Mouse (Mus musculus) MEL (cell line): ENCODE data around the gene Zfp715. TPM values are rescaled to one million over a fixed set of nuclear protein-coding genes. Genes with fewer than 3 reads are reported as not detected.
"Not testable (repeated sequence)": the region's sequence is repeated elsewhere in the genome, so short reads cannot be mapped to it uniquely, and the experiment has no call there.

ENCODE experiments used
- DNase-seq: peaks from one replicate; pipeline ENCODE4 v3.0.0; 2011; ENCODE audit warnings: low read depth, low spot score
- H3K27ac ChIP-seq: 2 replicates; pipeline ENCODE4 v1.5.1; 2012; ENCODE audit warnings: low read depth, mild to moderate bottlenecking, control low read depth, low read length, moderate library complexity; ENCODE audit not compliant: control insufficient read depth
- H3K27me3 ChIP-seq, 2 experiments: fragments of 150-350 bp in 1 of 2; sonication (generic) in 1 of 2; 2 replicates each; pipeline ENCODE4 v1.6.1; 2012; ENCODE audit warnings: low read length in 2 of 2, mild to moderate bottlenecking in 2 of 2, improper control_type of control experiment in 1 of 2, moderate library complexity in 1 of 2; ENCODE audit not compliant: insufficient read depth in 2 of 2, control insufficient read depth in 1 of 2
- H3K36me3 ChIP-seq, 2 experiments: 2 replicates each; pipeline ENCODE4 v1.6.1; 2012 to 2014; ENCODE audit warnings: low read length in 2 of 2, improper control_type of control experiment in 1 of 2, inconsistent platforms in 1 of 2, mild to moderate bottlenecking in 1 of 2; ENCODE audit not compliant: insufficient read depth in 2 of 2, control insufficient read depth in 1 of 2
- H3K4me1 ChIP-seq, 2 experiments: fragments of 150-350 bp in 1 of 2; sonication (generic) in 1 of 2; 2 replicates each; pipeline ENCODE4 v1.6.1; 2012; ENCODE audit warnings: low read length in 2 of 2, improper control_type of control experiment in 1 of 2, mild to moderate bottlenecking in 1 of 2; ENCODE audit not compliant: insufficient read depth in 2 of 2, control insufficient read depth in 1 of 2
- H3K4me3 ChIP-seq, 2 experiments: fragments of 150-350 bp in 1 of 2; sonication (generic) in 1 of 2; 2 replicates each; pipeline ENCODE4 v1.5.1; 2012; ENCODE audit warnings: low read depth in 2 of 2, low read length in 2 of 2, mild to moderate bottlenecking in 2 of 2, moderate library complexity in 2 of 2, control low read depth in 1 of 2, improper control_type of control experiment in 1 of 2; ENCODE audit not compliant: control insufficient read depth in 1 of 2, insufficient read depth in 1 of 2
- H3K79me2 ChIP-seq: 2 replicates; pipeline ENCODE4 v1.6.1; 2012; ENCODE audit warnings: mild to moderate bottlenecking, low read length, moderate library complexity; ENCODE audit not compliant: control insufficient read depth, poor library complexity, insufficient read depth
- H3K9ac ChIP-seq: 2 replicates; pipeline ENCODE4 v1.6.1; 2012; ENCODE audit warnings: low read depth, mild to moderate bottlenecking, control low read depth, low read length, moderate library complexity; ENCODE audit not compliant: control insufficient read depth, poor library complexity, severe bottlenecking
- H3K9me3 ChIP-seq: fragments of 150-350 bp; sonication (generic); replicated peaks from 2 replicates; pipeline ENCODE4 v1.6.1; 2012; ENCODE audit warnings: mild to moderate bottlenecking, low read length, improper control_type of control experiment, moderate library complexity; ENCODE audit not compliant: insufficient read depth
- BHLHE40 ChIP-seq: IDR thresholded peaks from 2 replicates; pipeline ENCODE4 v1.6.1; 2012; ENCODE audit warnings: low read depth, mild to moderate bottlenecking, inconsistent platforms, low read length, improper control_type of control experiment, borderline replicate concordance
- CTCF ChIP-seq, 3 experiments: IDR thresholded peaks in 2 of 3; conservative IDR thresholded peaks in 1 of 3; 2 replicates each; pipeline ENCODE4 v1.5.1; 2011 to 2012; ENCODE audit warnings: low read length in 3 of 3, low read depth in 2 of 3, mild to moderate bottlenecking in 2 of 3, improper control_type of control experiment in 1 of 3, inconsistent platforms in 1 of 3, mixed read lengths in 1 of 3, moderate library complexity in 1 of 3; ENCODE audit not compliant: control insufficient read depth in 1 of 3, insufficient read depth in 1 of 3, poor library complexity in 1 of 3, severe bottlenecking in 1 of 3
- ELF1 ChIP-seq: IDR thresholded peaks from 2 replicates; pipeline ENCODE4 v1.6.1; 2014; ENCODE audit warnings: low read depth, mild to moderate bottlenecking, inconsistent platforms, low read length, improper control_type of control experiment, moderate library complexity
- EP300 ChIP-seq, 2 experiments: IDR thresholded peaks; 2 replicates each; pipeline ENCODE4 v1.6.1; 2011; ENCODE audit warnings: improper control_type of control experiment in 2 of 2, low read length in 2 of 2, low read depth in 1 of 2, mild to moderate bottlenecking in 1 of 2
- ETS1 ChIP-seq: IDR thresholded peaks from 2 replicates; pipeline ENCODE4 v1.6.1; 2012; ENCODE audit warnings: low read depth, mild to moderate bottlenecking, inconsistent platforms, low read length, improper control_type of control experiment, moderate library complexity
- HCFC1 ChIP-seq: IDR thresholded peaks from 2 replicates; pipeline ENCODE4 v1.6.1; 2012; ENCODE audit warnings: low read depth, mild to moderate bottlenecking, inconsistent platforms, low read length, improper control_type of control experiment, moderate library complexity
- MAX ChIP-seq: IDR thresholded peaks from 2 replicates; pipeline ENCODE4 v1.6.1; 2011; ENCODE audit warnings: low read length, improper control_type of control experiment
- MEF2A ChIP-seq: IDR thresholded peaks from 2 replicates; pipeline ENCODE4 v1.6.1; 2014; ENCODE audit warnings: low read depth, mild to moderate bottlenecking, inconsistent platforms, low read length, improper control_type of control experiment; ENCODE audit not compliant: poor library complexity, insufficient replicate concordance, severe bottlenecking; ENCODE audit errors: extremely low read depth
- MYB ChIP-seq: IDR thresholded peaks from 2 replicates; pipeline ENCODE4 v1.6.1; 2011; ENCODE audit warnings: mild to moderate bottlenecking, low read depth, low read length, improper control_type of control experiment
- MYC ChIP-seq: IDR thresholded peaks from 2 replicates; pipeline ENCODE4 v1.6.1; 2011; ENCODE audit warnings: low read depth, mild to moderate bottlenecking, low read length, improper control_type of control experiment, moderate library complexity
- NELFE ChIP-seq: IDR thresholded peaks from 2 replicates; pipeline ENCODE4 v1.6.1; 2011; ENCODE audit warnings: low read depth, low read length, improper control_type of control experiment
- NRF1 ChIP-seq: IDR thresholded peaks from 2 replicates; pipeline ENCODE4 v1.6.1; 2014; ENCODE audit warnings: low read depth, mild to moderate bottlenecking, inconsistent platforms, low read length, improper control_type of control experiment, moderate library complexity; ENCODE audit not compliant: poor library complexity, insufficient read depth, severe bottlenecking
- POLR2A ChIP-seq, 2 experiments: IDR thresholded peaks; 2 replicates each; pipeline ENCODE4 v1.6.1; 2011 to 2012; ENCODE audit warnings: low read length in 2 of 2, mild to moderate bottlenecking in 2 of 2, control low read depth in 1 of 2, improper control_type of control experiment in 1 of 2, low read depth in 1 of 2, moderate library complexity in 1 of 2; ENCODE audit not compliant: control insufficient read depth in 1 of 2, insufficient read depth in 1 of 2, poor library complexity in 1 of 2
- POLR2AphosphoS5 ChIP-seq: IDR thresholded peaks from 2 replicates; pipeline ENCODE4 v1.6.1; 2012; ENCODE audit warnings: low read depth, borderline replicate concordance, mild to moderate bottlenecking, inconsistent platforms, low read length, moderate library complexity, mixed read lengths
- ZKSCAN1 ChIP-seq: IDR thresholded peaks from 2 replicates; pipeline ENCODE4 v1.6.1; 2012; ENCODE audit warnings: low read depth, mild to moderate bottlenecking, inconsistent platforms, low read length, improper control_type of control experiment, moderate library complexity
- ZNF384 ChIP-seq: IDR thresholded peaks from 2 replicates; pipeline ENCODE4 v1.6.1; 2012; ENCODE audit warnings: low read depth, mild to moderate bottlenecking, inconsistent platforms, low read length, improper control_type of control experiment
- polyA plus RNA-seq, 2 experiments: library from polyadenylated mRNA; stranded (reverse) in 1 of 2; unstranded in 1 of 2; fragments of >175 nt in 1 of 2; fragments of >200 nt in 1 of 2; gene quantifications; 2 replicates each; pipeline versions ENCODE4 v1.2.1 to v1.2.4; 2012; ENCODE audit warnings: low replicate concordance in 2 of 2, low read depth in 1 of 2; ENCODE audit not compliant: insufficient read length in 2 of 2, insufficient read depth in 1 of 2, missing spikeins in 1 of 2
- total RNA-seq: library from RNA; depleted of rRNA; stranded (reverse); fragments of 300-350 nt; gene quantifications from 2 replicates; pipeline ENCODE4 v1.2.3, GENCODE M21; 2012; rRNA removed

Gene Zfp715
- total and polyA plus RNA-seq, 3 experiments: 8.3 to 11.7 TPM; not detected in 1

GRCm38 (mm10) chr7:43253540-43253939 lies 59.6 kb downstream of the Zfp715 start:
- no peak for DNase-seq
- H3K27ac ChIP-seq: no peak overlapping the region
- no peaks in the 10 kb centered on the region for H3K4me1 ChIP-seq
- no peak overlapping the region for H3K4me3 ChIP-seq
- H3K27me3 ChIP-seq: no peaks in the 10 kb centered on the region
- H3K36me3 ChIP-seq: no peaks in the 10 kb centered on the region
- H3K79me2 ChIP-seq: no peaks in the 10 kb centered on the region
- no peak overlapping the region for H3K9ac ChIP-seq
- no peaks in the 10 kb centered on the region for H3K9me3 ChIP-seq
- TF ChIP-seq NELFE (no peak), MEF2A (no peak), MAX (no peak), POLR2AphosphoS5 (no peak), BHLHE40 (no peak), EP300 (IDR thresholded peaks at IDR 0.05; ENCODE audit: low read depth in 1 of 2, low read length in 2 of 2) (no peak), ZKSCAN1 (no peak), HCFC1 (no peak), ETS1 (no peak), ZNF384 (no peak), NRF1 (no peak), MYC (no peak), MYB (no peak), POLR2A (IDR thresholded peaks at IDR 0.05; ENCODE audit: control insufficient read depth in 1 of 2, insufficient read depth in 1 of 2, low read depth in 1 of 2, low read length in 2 of 2, poor library complexity in 1 of 2) (no peak), ELF1 (no peak), CTCF (IDR thresholded peaks at IDR 0.05 in 2 of 3, conservative IDR thresholded peaks at IDR 0.05 in 1 of 3; ENCODE audit: control insufficient read depth in 1 of 3, insufficient read depth in 1 of 3, low read depth in 2 of 3, low read length in 3 of 3, poor library complexity in 1 of 3, severe bottlenecking in 1 of 3) (no peak)
- TF ChIP-seq, all 39 proteins: peak for 0

GRCm38 (mm10) chr7:43250718-43251117 lies 62.4 kb downstream of the Zfp715 start:
- H3K9ac ChIP-seq, H3K9me3 ChIP-seq, H3K4me1 ChIP-seq, H3K36me3 ChIP-seq, H3K79me2 ChIP-seq, H3K27ac ChIP-seq, H3K4me3 ChIP-seq, H3K27me3 ChIP-seq, DNase-seq: not testable (repeated sequence)

Other genes with a start within 250 kb of the Zfp715 start
- gene Zfp936, start 199.1 kb downstream of the Zfp715 start, total RNA-seq: not detected in 2 replicates
- not detected for gene Zfp936, start 199.1 kb downstream of the Zfp715 start, polyA plus RNA-seq
- 22.6 and 22.7 TPM in 2 replicates for gene Siglecf, start 38.0 kb upstream of the Zfp715 start, total RNA-seq
- 10 to 100 TPM in 1 of 2 experiments, not detected in 1; 26.7 TPM for gene Siglecf, start 38.0 kb upstream of the Zfp715 start, polyA plus RNA-seq
- gene Siglecg, start 94.9 kb upstream of the Zfp715 start, total RNA-seq: not detected in 2 replicates
- gene Siglecg, start 94.9 kb upstream of the Zfp715 start, polyA plus RNA-seq: not detected
- not detected in 2 replicates for gene Lim2, start 114.4 kb upstream of the Zfp715 start, total RNA-seq
- gene Lim2, start 114.4 kb upstream of the Zfp715 start, polyA plus RNA-seq: not detected
- gene Nkg7, start 123.8 kb upstream of the Zfp715 start, total RNA-seq: not detected in 2 replicates
- gene Nkg7, start 123.8 kb upstream of the Zfp715 start, polyA plus RNA-seq: not detected
- not detected in 2 replicates for gene Cldnd2, start 127.5 kb upstream of the Zfp715 start, total RNA-seq
- gene Cldnd2, start 127.5 kb upstream of the Zfp715 start, polyA plus RNA-seq: not detected
- gene Etfb, start 130.8 kb upstream of the Zfp715 start, total RNA-seq: 174 and 177 TPM in 2 replicates
- gene Etfb, start 130.8 kb upstream of the Zfp715 start, polyA plus RNA-seq: 100 to 1,000 TPM in 1 of 2 experiments, not detected in 1; 186 TPM
- gene Gm45233, start 130.8 kb upstream of the Zfp715 start, total RNA-seq: not detected in 2 replicates
- under 1 TPM in 1 of 2 experiments, not detected in 1; 0.42 TPM for gene Gm45233, start 130.8 kb upstream of the Zfp715 start, polyA plus RNA-seq
- gene Vsig10l, start 149.9 kb upstream of the Zfp715 start, total RNA-seq: 0.08 and 0.10 TPM in 2 replicates
- gene Vsig10l, start 149.9 kb upstream of the Zfp715 start, polyA plus RNA-seq: under 1 TPM in 1 of 2 experiments, not detected in 1; 0.65 TPM
- not detected in 2 replicates for gene Iglon5, start 176.8 kb upstream of the Zfp715 start, total RNA-seq
- not detected for gene Iglon5, start 176.8 kb upstream of the Zfp715 start, polyA plus RNA-seq
- not detected in 2 replicates for gene 4931406B18Rik, start 192.6 kb upstream of the Zfp715 start, total RNA-seq
- not detected for gene 4931406B18Rik, start 192.6 kb upstream of the Zfp715 start, polyA plus RNA-seq
- not detected in 2 replicates for gene Cd33, start 231.1 kb upstream of the Zfp715 start, total RNA-seq
- gene Cd33, start 231.1 kb upstream of the Zfp715 start, polyA plus RNA-seq: not detected
- gene Zfp658, start 249.0 kb upstream of the Zfp715 start, total RNA-seq: not detected in 2 replicates
- not detected for gene Zfp658, start 249.0 kb upstream of the Zfp715 start, polyA plus RNA-seq